Mouse (Mus musculus): Measurements from ENCODE around the gene Spopl. TPM values are rescaled to one million over a fixed set of nuclear protein-coding genes. Genes with fewer than 3 reads are reported as not detected.
"Not testable (repeated sequence)": the region's sequence is repeated elsewhere in the genome, so short reads cannot be mapped to it uniquely, and the experiment has no call there.

The Spopl gene
- 10 to 100 TPM; 11.8 to 14.3 TPM for total RNA-seq (2021)
- long read RNA-seq, experiment 1, full-length matches to known transcripts, result 4 of 9 reads
- long read RNA-seq, experiment 1, partial matches to known transcripts, result 0 of 9 reads
- long read RNA-seq, experiment 1, other reads (novel, unspliced or antisense), result 5 of 9 reads
- long read RNA-seq, experiment 2, full-length matches to known transcripts, result 2 of 7 reads
- long read RNA-seq, experiment 2, partial matches to known transcripts, result 1 of 7 reads
- long read RNA-seq, experiment 2, other reads (novel, unspliced or antisense), result 4 of 7 reads

GRCm38 (mm10) chr2:23571302-23572156 lies at the start of gene Spopl:
Gene Spopl, minus strand, starts transcription at chr2:23572106.
- intact Hi-C loops (cut with DNase I; ENCODE audit: low total_unique reads), result no loop called here
- peak; percentile 85 for DNase-seq

GRCm38 (mm10) chr2:23620128-23620527 lies 48.2 kb upstream of the Spopl start:
- no peak for DNase-seq
- intact Hi-C loops (cut with DNase I; ENCODE audit: low total_unique reads), result no loop called here

GRCm38 (mm10) chr2:23617989-23618388 lies 46.1 kb upstream of the Spopl start:
- intact Hi-C loops (cut with DNase I; ENCODE audit: low total_unique reads), result no loop called here
- no peak for DNase-seq

GRCm38 (mm10) chr2:23605391-23605790 lies 33.5 kb upstream of the Spopl start:
- intact Hi-C loops (cut with DNase I; ENCODE audit: low total_unique reads), result no loop called here
- DNase-seq, result no peak

- intact Hi-C loops (cut with DNase I; ENCODE audit: low total_unique reads), result no loop called here
- no peak for DNase-seq
Observed at GRCm38 (mm10) chr2:23588769-23589168, 16.9 kb upstream of the Spopl start.

GRCm38 (mm10) chr2:23572157-23572532 lies 239 bp upstream of the Spopl start:
- intact Hi-C loops (cut with DNase I; ENCODE audit: low total_unique reads); DNase-seq: not testable (repeated sequence)

- intact Hi-C loops (cut with DNase I; ENCODE audit: low total_unique reads), result no loop called here
- DNase-seq, result no peak
Observed at GRCm38 (mm10) chr2:23570563-23570962, 1.3 kb downstream of the Spopl start.

- intact Hi-C loops (cut with DNase I; ENCODE audit: low total_unique reads), result no loop called here
- DNase-seq, result no peak
Observed at GRCm38 (mm10) chr2:23568775-23569174, 3.1 kb downstream of the Spopl start.

- no peak for DNase-seq
- intact Hi-C loops (cut with DNase I; ENCODE audit: low total_unique reads), result no loop called here
Observed at GRCm38 (mm10) chr2:23565081-23565801, 6.7 kb downstream of the Spopl start.

- intact Hi-C loops (cut with DNase I; ENCODE audit: low total_unique reads), result no loop called here
- DNase-seq, result no peak
Observed at GRCm38 (mm10) chr2:23562898-23563297, 9.0 kb downstream of the Spopl start.

GRCm38 (mm10) chr2:23559186-23559585 lies 12.7 kb downstream of the Spopl start:
- intact Hi-C loops (cut with DNase I; ENCODE audit: low total_unique reads), result no loop called here
- no peak for DNase-seq

GRCm38 (mm10) chr2:23551235-23551634 lies 20.7 kb downstream of the Spopl start:
- no peak for DNase-seq
- intact Hi-C loops (cut with DNase I; ENCODE audit: low total_unique reads), result no loop called here

GRCm38 (mm10) chr2:23547220-23547619 lies 24.7 kb downstream of the Spopl start:
- intact Hi-C loops (cut with DNase I; ENCODE audit: low total_unique reads), result no loop called here
- DNase-seq, result no peak

GRCm38 (mm10) chr2:23539967-23540366 lies 31.9 kb downstream of the Spopl start:
- no peak for DNase-seq
- intact Hi-C loops (cut with DNase I; ENCODE audit: low total_unique reads), result no loop called here

- DNase-seq; intact Hi-C loops (cut with DNase I; ENCODE audit: low total_unique reads): not testable (repeated sequence)
Observed at GRCm38 (mm10) chr2:23527717-23528116, 44.2 kb downstream of the Spopl start.

GRCm38 (mm10) chr2:23505141-23505540 lies 66.8 kb downstream of the Spopl start:
- intact Hi-C loops (cut with DNase I; ENCODE audit: low total_unique reads), result no loop called here
- no peak for DNase-seq

GRCm38 (mm10) chr2:23481715-23482114 lies 90.2 kb downstream of the Spopl start:
- DNase-seq, result no peak
- intact Hi-C loops (cut with DNase I; ENCODE audit: low total_unique reads), result no loop called here

- intact Hi-C loops (cut with DNase I; ENCODE audit: low total_unique reads), result no loop called here
- DNase-seq, result no peak
Observed at GRCm38 (mm10) chr2:23467471-23467870, 104.4 kb downstream of the Spopl start.

GRCm38 (mm10) chr2:23457452-23457851 lies 114.5 kb downstream of the Spopl start:
- DNase-seq, result no peak
- intact Hi-C loops (cut with DNase I; ENCODE audit: low total_unique reads), result no loop called here
